Mouse (Mus musculus): ENCODE results near the gene Phf21a.

GRCm38 (mm10) chr2:92229973-92230372 is 137.1 kb downstream of the Phf21a start:
- no peak for TF ChIP-seq CTCF (conservative IDR thresholded peaks at IDR 0.05; ENCODE audit: insufficient read depth, insufficient read length, low read depth, low read length)
- TF ChIP-seq POLR2A (IDR thresholded peaks at IDR 0.05; ENCODE audit: low read depth, low read length): no peak

Data from kidney, adult 2 months (tissue).